Mouse (Mus musculus) testis, adult 2 months (tissue): ENCODE results near the gene Nr3c2. TPM values are rescaled to one million over a fixed set of nuclear protein-coding genes. Genes with fewer than 3 reads are reported as not detected.

Source experiments
- H3K27ac ChIP-seq: fragments of 200-500 bp; 2 replicates; pipeline ENCODE4 v1.5.1; 2012; ENCODE audit warnings: low read depth, low read length; ENCODE audit not compliant: control insufficient read depth, insufficient read depth
- H3K27me3 ChIP-seq: fragments of 200-500 bp; 2 replicates; pipeline ENCODE4 v1.6.1; 2012; ENCODE audit warnings: mild to moderate bottlenecking, low read length, moderate library complexity; ENCODE audit not compliant: control insufficient read depth, insufficient read depth
- H3K36me3 ChIP-seq: fragments of 200-500 bp; 2 replicates; pipeline ENCODE4 v1.6.1; 2012; ENCODE audit warnings: mild to moderate bottlenecking, low read length; ENCODE audit not compliant: control insufficient read depth, insufficient read depth
- H3K4me1 ChIP-seq: fragments of 200-500 bp; 2 replicates; pipeline ENCODE4 v1.6.1; 2012; ENCODE audit warnings: low read length; ENCODE audit not compliant: control insufficient read depth, insufficient read depth
- H3K4me3 ChIP-seq: fragments of 200-500 bp; 2 replicates; pipeline ENCODE4 v1.5.1; 2012; ENCODE audit warnings: low read depth, mild to moderate bottlenecking, low read length, moderate library complexity, mixed read lengths; ENCODE audit not compliant: control insufficient read depth
- CTCF ChIP-seq: fragments of 200-500 bp; IDR thresholded peaks from 2 replicates; pipeline ENCODE4 v1.5.1; 2012; ENCODE audit warnings: low read depth, mild to moderate bottlenecking, inconsistent platforms, low read length, moderate library complexity; ENCODE audit not compliant: control insufficient read depth, insufficient read depth, insufficient replicate concordance
- POLR2A ChIP-seq: fragments of 200-500 bp; IDR thresholded peaks from 2 replicates; pipeline ENCODE4 v1.6.1; 2012; ENCODE audit warnings: low read depth, mild to moderate bottlenecking, inconsistent platforms, low read length, moderate library complexity; ENCODE audit not compliant: control insufficient read depth
- polyA plus RNA-seq: library from polyadenylated mRNA; depleted of rRNA; stranded (reverse); fragments of >200 nt; gene quantifications from 2 replicates; pipeline ENCODE4 v1.2.3, GENCODE M21; 2012

Gene Nr3c2
- polyA plus RNA-seq, 1 experiment: 4.0 TPM

DNA sequence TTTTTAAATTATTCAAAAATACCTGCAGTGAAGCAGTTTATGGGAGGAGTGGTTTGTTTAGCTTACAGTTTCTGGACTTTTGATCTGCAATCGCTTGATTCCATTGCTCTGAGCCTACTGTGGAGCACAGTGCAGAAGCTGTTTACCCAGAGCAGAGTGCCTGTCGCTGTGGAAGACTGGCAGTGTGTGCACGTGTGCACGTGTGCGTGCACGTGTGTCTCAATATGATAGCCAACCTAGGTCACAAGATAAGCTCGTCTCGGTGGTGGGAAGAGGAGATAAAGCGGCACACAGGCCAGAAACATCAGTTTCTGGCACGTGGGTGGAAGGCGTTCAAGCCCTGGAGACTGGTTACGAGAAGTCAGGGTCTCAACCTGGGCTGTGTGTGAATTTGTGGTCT lies 145.6 kb downstream of the Nr3c2 start:
- Histone ChIP-seq H3K4me3 (no peak overlapping the region), H3K4me1 (no peaks in the 10 kb centered on the region), H3K27ac (no peak overlapping the region), H3K36me3 (no peaks in the 10 kb centered on the region), H3K27me3 (no peaks in the 10 kb centered on the region)
- TF ChIP-seq POLR2A (no peak), CTCF (no peak)

DNA sequence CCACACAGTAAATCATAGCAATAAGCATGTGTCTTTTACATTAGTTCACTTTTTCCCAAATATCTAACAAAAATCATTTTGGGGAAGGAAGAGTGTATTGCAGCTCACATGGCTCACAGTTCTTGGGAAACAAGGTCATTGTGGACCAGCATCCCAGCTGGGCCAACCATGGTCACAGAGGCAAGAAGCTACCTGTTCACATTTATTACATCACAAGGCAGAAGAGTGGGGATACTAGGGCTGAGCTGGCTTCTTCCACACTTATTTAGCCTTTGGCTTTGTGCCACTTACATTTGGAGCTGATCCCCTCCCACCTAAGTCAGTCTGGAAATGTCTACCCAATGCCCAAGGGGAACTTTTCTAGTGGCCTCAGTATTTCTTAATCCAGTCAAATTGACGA lies 146.5 kb downstream of the Nr3c2 start:
- Histone ChIP-seq H3K4me1 (no peaks in the 10 kb centered on the region), H3K27ac (no peak overlapping the region), H3K36me3 (no peaks in the 10 kb centered on the region), H3K4me3 (no peak overlapping the region), H3K27me3 (no peaks in the 10 kb centered on the region)
- TF ChIP-seq POLR2A: no peak
- TF ChIP-seq CTCF: no peak

DNA sequence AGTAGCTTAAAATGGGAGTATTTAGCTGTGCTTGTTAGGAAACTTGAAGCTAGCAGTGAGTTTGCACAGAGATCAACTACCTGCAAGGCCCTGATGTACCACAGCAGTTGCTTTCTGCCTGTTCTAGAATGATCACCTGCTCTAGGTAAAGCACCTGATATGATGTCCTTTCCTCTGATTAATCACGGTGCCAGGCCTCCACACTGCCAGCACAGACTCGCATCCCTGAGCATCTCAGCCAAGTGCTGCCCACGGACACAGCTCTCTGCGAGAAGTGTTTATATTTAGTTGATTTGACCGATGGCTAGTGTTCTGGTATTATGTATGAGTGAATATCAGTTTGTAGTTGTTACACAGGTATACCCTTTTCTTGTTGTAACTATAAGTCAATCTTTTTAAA lies 147.0 kb downstream of the Nr3c2 start:
- no peaks in the 10 kb centered on the region for H3K36me3 ChIP-seq
- no peak overlapping the region for H3K27ac ChIP-seq
- H3K4me1 ChIP-seq: no peaks in the 10 kb centered on the region
- H3K4me3 ChIP-seq: no peak overlapping the region
- H3K27me3 ChIP-seq: no peaks in the 10 kb centered on the region
- TF ChIP-seq POLR2A (no peak), CTCF (no peak)

DNA sequence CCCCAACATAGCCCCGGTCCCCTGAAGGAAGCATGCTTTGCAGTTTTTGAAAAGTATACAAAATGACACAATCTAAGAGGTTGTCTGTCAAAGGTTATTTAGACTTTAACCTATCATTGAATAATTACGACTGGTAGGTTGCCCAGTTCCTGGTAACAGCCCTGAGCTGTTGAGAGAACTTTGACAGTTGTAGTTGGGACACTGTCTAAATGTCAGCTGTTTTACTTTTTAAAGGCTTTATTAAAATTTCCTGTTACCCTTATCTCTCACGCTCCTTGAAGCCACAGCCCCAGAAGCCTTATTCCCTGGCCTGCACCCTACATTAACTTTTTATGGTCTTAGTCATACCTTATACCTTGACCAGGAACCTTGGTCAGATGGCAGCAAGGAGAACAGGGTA lies 147.5 kb downstream of the Nr3c2 start:
- Histone ChIP-seq H3K4me3 (no peak overlapping the region), H3K36me3 (no peaks in the 10 kb centered on the region), H3K4me1 (no peaks in the 10 kb centered on the region), H3K27ac (no peak overlapping the region), H3K27me3 (no peaks in the 10 kb centered on the region)
- TF ChIP-seq CTCF (no peak), POLR2A (no peak)

DNA sequence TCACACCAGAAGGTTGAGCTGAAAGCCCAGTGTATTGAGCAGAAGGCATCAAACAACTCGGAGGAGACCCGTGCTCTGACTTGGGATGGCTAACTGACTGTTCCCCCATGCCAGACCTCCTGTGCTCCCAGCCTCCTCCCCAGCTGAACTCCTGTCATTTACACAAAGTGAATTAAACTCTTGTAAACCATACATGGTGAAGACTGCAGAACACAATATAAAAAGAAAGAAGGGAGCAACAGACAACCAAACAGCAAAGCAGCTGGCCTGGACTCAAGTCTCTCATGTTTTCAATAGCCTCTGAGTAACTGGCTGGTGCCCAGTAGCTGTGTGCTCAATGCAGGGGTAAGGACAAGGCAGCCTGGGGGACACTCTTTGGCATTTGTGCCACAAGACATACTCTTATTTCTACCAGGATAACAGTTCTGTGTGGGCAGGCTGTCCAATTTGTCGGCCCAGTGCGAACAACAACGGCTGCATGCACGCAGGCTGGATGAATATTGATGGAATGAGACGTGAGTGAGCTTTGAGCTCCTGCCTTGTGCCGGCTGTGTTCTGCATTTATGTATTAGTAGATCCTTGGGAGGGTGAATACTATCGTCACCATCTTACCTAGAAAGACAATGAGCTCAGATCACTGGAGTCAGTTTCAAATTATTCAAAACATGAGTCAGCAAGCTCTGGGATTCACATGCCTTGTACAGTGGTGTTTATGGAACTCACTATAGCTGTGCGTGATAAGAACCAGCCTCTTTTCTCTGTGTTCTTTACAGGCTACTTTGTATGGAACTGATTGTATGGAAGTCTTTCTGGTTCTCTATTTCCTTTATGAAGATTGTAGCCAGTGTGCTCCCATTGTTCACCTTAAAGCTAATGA lies 152.4 kb downstream of the Nr3c2 start:
- Histone ChIP-seq H3K36me3 (no peaks in the 10 kb centered on the region), H3K27me3 (no peaks in the 10 kb centered on the region), H3K4me3 (no peak overlapping the region), H3K4me1 (no peaks in the 10 kb centered on the region), H3K27ac (no peak overlapping the region)
- TF ChIP-seq CTCF (no peak), POLR2A (no peak)

DNA sequence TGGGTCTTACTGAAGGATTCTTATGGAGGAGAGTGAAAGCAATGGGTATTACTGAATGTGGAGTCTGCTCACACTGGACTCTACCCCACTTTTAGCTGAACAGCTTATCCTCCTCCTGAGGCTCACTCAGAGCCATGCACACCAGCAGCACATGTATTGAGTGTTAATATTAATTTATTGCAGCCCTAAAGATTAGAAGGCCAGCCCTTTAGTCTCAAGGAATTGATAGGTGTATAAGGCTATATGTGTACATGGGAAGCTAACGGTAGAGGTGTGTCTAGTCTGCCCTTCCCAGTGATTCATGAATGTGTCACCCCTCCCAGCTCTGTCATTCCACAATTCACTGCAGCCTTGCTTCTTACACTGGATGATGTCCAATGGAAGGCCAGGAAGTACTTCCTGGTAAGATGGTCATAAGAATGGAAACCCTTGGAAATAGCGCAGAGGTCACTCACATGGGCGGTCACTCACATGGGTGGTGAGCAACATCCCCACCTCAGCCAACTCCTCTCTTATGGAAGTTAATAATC lies 156.3 kb downstream of the Nr3c2 start:
- Histone ChIP-seq H3K4me3 (no peak overlapping the region), H3K36me3 (no peaks in the 10 kb centered on the region), H3K27me3 (no peaks in the 10 kb centered on the region), H3K4me1 (no peaks in the 10 kb centered on the region), H3K27ac (no peak overlapping the region)
- TF ChIP-seq CTCF: no peak
- TF ChIP-seq POLR2A: no peak

DNA sequence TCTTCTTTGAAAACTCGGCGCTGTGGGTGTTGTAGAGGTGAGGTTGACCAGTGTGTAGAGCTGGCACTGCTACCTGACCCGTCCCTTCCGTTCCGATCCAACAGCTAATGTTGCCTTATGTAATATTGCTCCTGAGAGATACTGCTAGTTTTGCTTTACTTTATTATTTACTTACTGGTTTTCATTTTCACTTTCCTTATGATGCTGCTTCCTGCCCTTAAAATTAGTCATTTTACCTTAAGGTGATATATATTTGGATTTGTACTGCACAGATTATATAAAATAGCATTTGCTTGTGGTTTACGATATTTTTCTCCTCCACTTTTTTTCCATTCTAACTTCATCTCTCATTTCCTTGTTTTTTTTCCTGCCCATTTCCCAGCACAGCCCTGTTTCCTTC lies 157.6 kb downstream of the Nr3c2 start:
- H3K36me3 ChIP-seq: no peaks in the 10 kb centered on the region
- TF ChIP-seq POLR2A (no peak), CTCF (no peak)
- H3K4me3 ChIP-seq: no peak overlapping the region
- no peaks in the 10 kb centered on the region for H3K27me3 ChIP-seq
- H3K27ac ChIP-seq: no peak overlapping the region
- no peaks in the 10 kb centered on the region for H3K4me1 ChIP-seq
